Mouse (Mus musculus) embryonic fibroblast, embryonic 13.5 days (primary cell): ENCODE data around the gene Rps17.

Source experiments
- CTCF ChIP-seq: IDR thresholded peaks from 2 replicates; pipeline ENCODE4 v1.5.1; 2011; ENCODE audit warnings: mild to moderate bottlenecking, control low read depth, low read length, moderate library complexity, borderline replicate concordance; ENCODE audit not compliant: insufficient read depth
- POLR2A ChIP-seq: IDR thresholded peaks from 2 replicates; pipeline ENCODE4 v1.6.1; 2011; ENCODE audit warnings: low read depth, mild to moderate bottlenecking, control low read depth, low read length, moderate library complexity

DNA sequence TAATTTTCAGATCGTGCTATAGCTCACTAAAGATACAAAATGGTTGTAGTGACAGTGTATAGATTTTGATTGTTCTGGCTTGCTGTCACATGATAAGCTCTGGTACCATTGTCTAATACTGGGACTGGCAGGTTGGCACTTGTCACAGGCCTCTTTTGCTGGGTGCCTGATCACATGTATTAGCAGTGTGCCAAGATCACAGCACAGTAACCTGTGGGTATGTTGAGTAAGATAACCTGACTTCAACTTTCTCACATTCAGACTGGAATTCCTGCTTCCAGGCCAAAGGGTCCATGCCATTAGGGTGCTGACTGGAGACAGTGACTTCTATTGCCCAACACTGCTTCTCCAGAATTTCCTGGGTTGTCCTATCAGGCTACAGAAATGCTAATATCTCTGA lies 33.9 kb downstream of the Rps17 start:
- TF ChIP-seq CTCF (no peak), POLR2A (no peak)
